Mouse (Mus musculus) testis, adult 2 months (tissue): Measurements from ENCODE around the gene Dnajc7.

Experiments used
- CTCF ChIP-seq: fragments of 200-500 bp; IDR thresholded peaks from 2 replicates; pipeline ENCODE4 v1.5.1; 2012; ENCODE audit warnings: low read depth, mild to moderate bottlenecking, inconsistent platforms, low read length, moderate library complexity; ENCODE audit not compliant: control insufficient read depth, insufficient read depth, insufficient replicate concordance
- POLR2A ChIP-seq: fragments of 200-500 bp; IDR thresholded peaks from 2 replicates; pipeline ENCODE4 v1.6.1; 2012; ENCODE audit warnings: low read depth, mild to moderate bottlenecking, inconsistent platforms, low read length, moderate library complexity; ENCODE audit not compliant: control insufficient read depth

- no peak for TF ChIP-seq CTCF
- TF ChIP-seq POLR2A = no peak
Measured at GRCm38 (mm10) chr11:100616332-100616731, 3.6 kb downstream of the Dnajc7 start.
